Mouse (Mus musculus): ENCODE data around the gene Tuba1b.

DNA sequence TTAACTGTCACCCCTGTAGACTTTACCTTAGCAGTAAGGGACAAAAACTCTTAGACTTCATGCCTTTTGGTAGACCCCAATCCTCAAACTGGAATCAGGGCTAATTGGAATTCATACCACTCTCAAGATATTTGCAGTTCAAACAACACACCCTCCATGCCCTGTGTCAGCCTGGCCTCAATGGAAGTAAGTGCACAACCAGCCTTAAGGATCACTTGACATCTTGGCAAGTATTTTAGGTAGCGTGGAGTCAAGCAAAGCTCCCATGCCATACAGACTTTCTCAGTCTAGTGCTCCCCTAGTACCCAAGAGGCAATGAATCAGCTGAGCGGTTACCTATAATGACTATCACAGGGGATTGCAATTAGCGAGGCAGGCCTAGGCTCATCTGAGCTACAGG lies 3.4 kb downstream of the Tuba1b start:
- TF ChIP-seq POLR2A (IDR thresholded peaks at IDR 0.05; ENCODE audit: extremely low read depth, insufficient read depth, low read length), result no peak
- TF ChIP-seq CTCF (IDR thresholded peaks at IDR 0.05; ENCODE audit: low read depth, low read length), result no peak

Data from liver, adult 2 months (tissue).